Mouse (Mus musculus) 3T3-L1 (cell line): Measurements from ENCODE around the gene Mpzl2.
"Not testable (repeated sequence)": the region's sequence is repeated elsewhere in the genome, so short reads cannot be mapped to it uniquely, and the experiment has no call there.

Experiments used
- DNase-seq: peaks from one replicate; pipeline ENCODE4 v3.0.0-alpha.2; 2015; ENCODE audit warnings: low read depth, low spot score

Mpzl2 gene

DNA sequence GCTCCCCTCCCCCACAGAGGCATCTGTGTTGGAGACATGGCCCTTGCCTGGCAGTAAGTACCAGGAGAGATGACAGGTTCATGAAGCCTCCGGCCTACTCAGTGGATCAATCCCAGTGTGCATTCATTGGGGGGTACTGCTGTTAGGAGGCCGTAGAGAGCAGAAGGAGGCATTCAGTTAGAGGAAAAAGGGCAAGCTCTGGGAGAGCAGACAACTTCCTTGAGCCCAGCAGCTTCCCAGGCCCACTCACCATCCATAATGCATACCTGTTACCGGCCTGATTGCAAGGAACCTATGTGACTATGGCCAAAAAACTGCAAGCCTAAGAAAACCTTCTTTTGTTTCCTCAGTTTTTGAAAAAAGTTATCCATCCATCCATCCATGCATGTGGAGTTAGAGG, 5.1 kb upstream of the Mpzl2 start:
- DNase-seq = no peak

DNA sequence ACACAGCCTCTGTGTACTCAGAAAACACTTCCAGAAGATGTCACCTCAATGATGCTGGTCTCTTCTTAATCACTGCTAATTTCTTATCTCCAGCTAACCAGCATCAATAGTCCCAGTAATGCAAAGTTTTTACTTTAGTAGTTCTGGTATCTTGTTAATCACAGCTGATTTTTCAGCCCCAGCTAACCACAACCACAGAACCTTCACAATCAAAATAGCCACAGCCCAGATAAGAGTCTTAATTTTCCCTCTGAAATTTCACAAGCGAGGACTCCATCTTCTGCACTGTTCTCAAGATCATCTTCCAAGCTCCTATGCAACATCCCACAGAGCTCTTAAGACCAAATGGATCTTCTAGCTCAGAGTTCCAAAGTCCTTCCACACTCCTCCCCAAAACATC, 1.8 kb upstream of the Mpzl2 start:
- DNase-seq = not testable (repeated sequence)

- DNase-seq = no peak
These were observed 657 bp downstream of the Mpzl2 start for GRCm38 (mm10) chr9:45040066-45040845.

DNA sequence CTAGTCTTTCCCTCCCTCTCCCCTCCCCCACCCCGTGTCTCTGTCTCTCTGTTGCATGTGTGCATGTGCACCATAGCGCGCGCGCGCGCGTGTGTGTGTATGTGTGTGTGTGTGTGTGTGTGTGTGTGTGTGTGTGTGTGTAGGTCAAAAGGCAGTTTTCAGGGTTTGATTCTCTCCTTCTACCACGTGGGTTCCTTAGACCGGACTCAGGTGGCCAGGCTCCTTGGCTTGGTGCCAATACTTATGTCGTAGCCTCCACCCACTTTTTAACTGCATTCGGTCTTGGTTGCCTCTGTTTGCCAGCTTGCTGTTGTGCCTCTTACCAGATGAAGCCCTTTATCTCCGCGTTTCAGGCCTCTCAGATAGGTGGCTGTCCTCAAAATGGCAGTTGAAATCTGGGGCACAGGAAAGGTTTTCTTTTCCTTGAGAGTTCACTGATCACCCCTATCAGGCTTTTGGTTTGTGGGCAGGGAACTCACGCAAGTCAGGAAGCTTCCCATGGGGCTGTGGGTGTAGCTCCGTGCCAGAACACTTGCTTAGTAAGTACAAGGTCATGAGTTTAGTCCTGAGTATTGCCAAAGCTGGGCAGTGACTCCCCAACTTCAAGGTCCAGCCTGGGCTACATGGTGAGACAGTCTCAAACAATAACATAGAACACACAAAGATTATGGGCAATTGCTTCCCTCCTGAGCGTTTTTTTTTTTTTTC, 1.7 kb downstream of the Mpzl2 start:
- no peak for DNase-seq

GRCm38 (mm10) chr9:45042056-45042720, 2.6 kb downstream of the Mpzl2 start:
- no peak for DNase-seq

- DNase-seq = no peak
These were observed 3.3 kb downstream of the Mpzl2 start for GRCm38 (mm10) chr9:45042947-45043346.

DNA sequence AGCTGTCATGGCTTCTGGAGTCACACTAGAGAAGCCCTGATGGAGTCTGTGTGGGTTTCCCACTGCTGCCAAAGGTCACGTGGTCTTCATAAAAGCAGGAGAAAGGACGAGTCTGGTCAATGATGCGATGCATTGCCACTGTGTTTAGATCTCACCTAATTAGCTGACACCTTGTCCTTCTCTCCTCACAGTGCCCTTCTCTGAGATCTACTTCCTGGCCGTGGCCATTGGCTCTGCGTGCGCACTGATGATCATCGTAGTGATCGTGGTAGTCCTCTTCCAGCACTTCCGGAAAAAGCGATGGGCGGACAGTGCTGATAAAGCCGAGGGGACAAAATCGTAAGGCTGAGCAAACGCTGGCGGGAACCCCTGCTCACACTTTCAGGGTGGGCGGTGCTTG, 7.4 kb downstream of the Mpzl2 start:
- DNase-seq = no peak

DNA sequence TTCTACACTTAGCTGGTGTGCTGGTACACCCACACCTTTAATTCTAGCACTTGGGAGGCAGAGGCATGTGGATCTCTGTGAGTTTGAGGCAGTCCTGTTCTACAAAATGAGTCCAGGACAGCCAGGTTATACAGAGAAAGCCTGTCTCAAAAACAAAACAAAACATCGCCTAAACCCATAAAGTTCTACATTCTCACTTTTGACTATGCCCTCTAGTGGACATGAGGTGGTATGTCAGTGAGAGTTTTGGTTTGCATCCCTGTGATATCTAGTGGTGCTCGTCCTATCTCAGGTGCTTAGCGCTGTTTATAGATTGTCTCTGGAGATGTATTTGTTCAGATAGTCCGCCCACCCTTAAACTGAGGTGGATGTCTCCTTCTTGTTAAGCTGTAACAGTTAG, 8.9 kb downstream of the Mpzl2 start:
- peak; percentile 67 for DNase-seq

GRCm38 (mm10) chr9:45049731-45050130, 10.1 kb downstream of the Mpzl2 start:
- no peak for DNase-seq

DNA sequence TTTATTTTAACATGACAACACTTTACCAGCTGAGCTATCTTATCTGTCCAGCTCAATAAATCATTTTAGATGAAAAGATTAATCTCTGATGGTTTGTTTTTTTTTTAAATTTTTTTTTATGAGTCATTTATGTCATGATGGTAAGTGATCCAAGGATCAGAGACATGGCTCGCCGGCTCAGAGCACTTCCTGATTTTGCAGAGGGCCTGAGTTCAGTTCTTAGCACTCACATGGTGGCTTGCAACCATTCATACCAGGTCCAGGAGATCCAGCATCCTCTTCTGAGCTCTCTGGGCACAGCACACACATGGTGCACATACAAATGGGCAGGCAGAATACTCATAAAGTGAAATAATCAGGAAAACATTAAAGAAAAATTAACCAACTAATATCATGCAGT, 10.7 kb downstream of the Mpzl2 start:
- DNase-seq = no peak

- DNase-seq = peak; percentile 72
These were observed 15.6 kb downstream of the Mpzl2 start, which contains the start of gene Mpzl3 for GRCm38 (mm10) chr9:45055082-45055713. TSS of gene Mpzl3 (plus strand) at chr9:45055186.

DNA sequence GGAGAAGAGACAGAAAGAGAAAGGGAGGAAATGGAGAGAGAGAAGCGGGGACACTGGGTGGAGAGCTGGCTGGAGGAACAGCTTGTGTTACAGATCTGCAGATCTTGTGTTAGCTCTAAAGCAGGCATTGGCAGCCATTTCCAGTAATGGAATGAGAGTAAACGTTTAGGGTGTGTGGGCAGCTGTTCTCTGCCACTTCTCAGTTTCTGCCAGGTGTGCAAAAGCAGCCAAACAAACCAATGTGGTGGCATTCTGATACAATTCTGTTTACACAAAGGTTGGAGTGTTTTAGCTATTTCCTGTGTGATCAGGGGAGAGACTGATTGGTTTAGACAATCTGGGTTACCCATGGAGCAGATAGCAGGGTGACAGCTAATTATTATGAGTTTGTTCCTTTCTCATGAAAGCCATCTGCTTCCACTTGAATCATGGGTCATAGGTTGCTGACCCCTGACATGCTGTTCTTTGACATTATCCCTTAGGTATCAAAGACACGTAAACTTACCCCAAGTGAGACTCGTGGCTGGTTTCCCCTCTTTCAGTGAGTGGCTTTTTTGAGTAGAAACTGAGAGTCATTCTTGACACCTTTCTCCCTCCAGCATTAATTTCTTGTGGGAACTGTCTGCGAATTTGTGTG, 18.8 kb downstream of the Mpzl2 start:
- DNase-seq = no peak

- DNase-seq = peak; percentile 21
These were observed 20.6 kb downstream of the Mpzl2 start for GRCm38 (mm10) chr9:45060151-45060550.

DNA sequence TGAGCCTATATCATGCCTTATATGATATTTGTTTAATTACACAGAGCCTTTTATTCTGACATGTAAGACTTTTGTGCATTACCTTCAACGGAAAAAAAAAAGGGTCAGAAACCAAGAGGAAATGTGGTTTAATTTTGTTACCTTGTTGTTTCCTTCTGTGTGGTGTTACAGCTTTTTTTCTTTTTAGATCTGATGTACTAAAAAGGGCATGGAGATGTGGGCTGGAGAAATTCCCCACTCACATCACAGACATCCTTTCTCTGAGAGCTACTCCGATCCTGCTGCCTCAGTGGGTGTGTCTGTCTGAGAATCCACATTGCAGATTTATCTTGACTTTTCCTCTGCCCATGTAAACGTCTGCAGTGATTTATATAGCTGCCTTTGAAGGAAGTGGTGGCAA, 23.1 kb downstream of the Mpzl2 start:
- no peak for DNase-seq

GRCm38 (mm10) chr9:45064421-45064820, 24.8 kb downstream of the Mpzl2 start:
- DNase-seq = no peak

DNA sequence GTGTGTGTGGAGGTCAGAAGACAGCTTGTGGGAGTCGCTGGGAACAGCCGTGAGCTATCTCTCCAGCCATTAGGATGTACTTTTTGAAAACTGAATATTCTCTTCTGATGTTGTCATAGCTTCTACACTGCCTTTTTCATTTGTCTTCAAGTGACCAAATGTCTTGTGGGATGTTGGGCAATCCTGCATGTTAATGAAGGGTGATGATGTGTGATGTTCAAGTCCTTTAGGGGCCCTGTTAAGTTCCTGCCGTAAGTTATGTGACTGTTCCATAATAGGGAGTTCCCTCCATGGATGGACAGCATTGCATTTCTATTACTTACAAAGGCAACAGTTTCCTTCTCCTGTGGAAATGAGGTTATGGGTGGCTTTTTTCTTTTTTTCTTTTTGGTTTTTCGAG, 27.1 kb downstream of the Mpzl2 start:
- no peak for DNase-seq

- no peak for DNase-seq
These were observed 32.2 kb downstream of the Mpzl2 start for GRCm38 (mm10) chr9:45071800-45072199.

DNA sequence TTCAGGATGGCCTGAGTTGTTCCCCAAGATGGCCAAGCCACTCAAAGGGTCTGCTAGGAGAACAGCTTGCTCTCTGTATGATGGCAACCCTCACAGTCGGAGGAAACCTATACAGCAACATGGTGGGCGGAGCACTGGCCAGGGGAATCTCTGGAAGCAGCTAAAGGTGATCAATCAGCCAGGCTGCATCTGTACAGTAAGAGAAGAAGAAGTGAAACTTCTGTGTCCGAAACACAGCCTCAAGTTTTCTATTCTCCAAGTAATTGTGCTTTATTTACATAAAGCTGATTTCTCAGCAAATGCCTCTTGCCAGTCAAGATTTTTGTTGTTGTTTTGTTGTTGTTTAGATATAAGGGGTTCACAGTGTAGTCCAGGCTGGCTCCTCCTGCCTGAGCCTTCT, 38.3 kb downstream of the Mpzl2 start:
- no peak for DNase-seq

DNA sequence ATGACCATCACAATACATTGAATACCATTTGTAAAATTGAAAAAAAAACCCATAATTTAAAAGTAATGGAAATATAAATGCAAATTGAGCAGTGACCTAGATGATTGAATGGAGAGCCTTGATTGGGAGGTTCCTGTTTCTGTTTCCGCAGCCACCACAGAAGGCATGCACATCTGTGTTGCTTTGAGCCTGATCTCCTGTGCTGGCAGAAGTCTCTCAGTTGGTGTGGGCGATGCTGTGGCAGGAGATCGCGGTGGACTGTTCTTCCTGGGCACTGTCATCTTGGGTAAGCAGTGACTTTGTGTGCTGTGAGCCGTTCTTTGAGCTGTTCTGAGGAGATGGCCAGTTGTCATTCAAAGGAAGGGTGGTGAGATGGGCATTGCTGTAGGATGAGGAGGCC, 39.4 kb downstream of the Mpzl2 start, which contains the start of gene Jaml:
TSS of gene Jaml (plus strand) at position 173 of the 400 bp plus-strand sequence.
- no peak for DNase-seq

DNA sequence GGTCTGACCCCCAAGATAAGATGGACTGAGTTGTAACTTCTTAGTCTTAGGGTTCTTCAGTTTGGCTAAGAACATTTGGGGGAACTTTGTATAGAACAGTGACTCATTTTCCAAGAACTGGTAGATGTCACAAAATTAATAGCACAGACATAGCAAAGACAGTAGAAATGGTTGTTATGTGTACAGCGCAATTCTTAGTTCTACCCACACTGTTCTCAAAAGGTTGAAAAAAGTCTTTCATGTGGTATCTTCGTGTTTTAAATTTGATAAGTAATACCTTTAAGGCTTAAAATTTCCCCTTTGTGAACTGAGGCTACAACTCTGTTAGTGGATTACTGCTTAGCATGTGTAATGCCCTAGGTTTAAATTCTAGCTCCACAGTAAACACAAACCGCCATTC, 43.5 kb downstream of the Mpzl2 start:
- no peak for DNase-seq

DNA sequence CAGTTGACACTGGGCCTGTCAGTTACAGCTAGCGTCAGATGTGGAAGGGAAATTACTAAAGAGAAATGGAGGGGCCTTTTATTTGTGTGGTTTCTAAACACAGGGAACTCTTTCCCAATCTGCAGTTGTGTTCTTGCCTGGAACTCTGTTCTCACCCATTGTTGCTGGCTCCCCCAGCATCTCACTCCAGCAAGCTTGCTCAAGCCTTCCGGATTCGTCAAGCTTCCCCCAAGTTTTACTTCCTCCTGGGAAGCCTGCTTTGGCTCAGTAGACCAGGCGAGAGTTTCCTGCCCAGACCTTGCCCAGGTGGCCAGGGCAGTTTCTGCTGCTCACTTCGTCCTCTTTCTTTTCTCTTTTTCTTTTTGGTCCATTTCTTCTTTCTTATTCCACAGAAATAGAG, 45.0 kb downstream of the Mpzl2 start:
- no peak for DNase-seq
